Mouse (Mus musculus) intestine, postnatal 0 days (tissue): ENCODE results near the gene Glyctk. TPM values are rescaled to one million over a fixed set of nuclear protein-coding genes. Genes with fewer than 3 reads are reported as not detected.

Experiments used
- ATAC-seq: fragments of 200-750 bp; cut with Nextera tagmentation; 2 replicates; pipeline ENCODE4 v1.8.0; 2017; ENCODE audit warnings: mild to moderate bottlenecking, moderate TSS enrichment, moderate library complexity
- H3K27ac ChIP-seq: fragments of 300-500 bp; sonication (generic); 2 replicates; pipeline ENCODE4 v1.5.1; 2014; ENCODE audit warnings: mild to moderate bottlenecking, low read depth, low read length, moderate library complexity
- H3K27me3 ChIP-seq: fragments of 300-500 bp; sonication (generic); replicated peaks from 2 replicates; pipeline ENCODE4 v1.6.1; 2014; ENCODE audit warnings: low read length, mixed read lengths; ENCODE audit not compliant: control insufficient read depth, insufficient read depth
- H3K36me3 ChIP-seq: fragments of 300-500 bp; sonication (generic); 2 replicates; pipeline ENCODE4 v1.6.1; 2014; ENCODE audit warnings: mild to moderate bottlenecking, moderate library complexity; ENCODE audit not compliant: control insufficient read depth, insufficient read depth
- H3K4me1 ChIP-seq: fragments of 300-500 bp; sonication (generic); replicated peaks from 2 replicates; pipeline ENCODE4 v1.6.1; 2014; ENCODE audit warnings: antibody characterized with exemption, low read length, mixed read lengths; ENCODE audit not compliant: control insufficient read depth, insufficient read depth
- H3K4me2 ChIP-seq: fragments of 300-500 bp; sonication (generic); replicated peaks from 2 replicates; pipeline ENCODE4 v1.6.1; 2014; ENCODE audit warnings: low read depth, mild to moderate bottlenecking, moderate library complexity
- H3K4me3 ChIP-seq: fragments of 300-500 bp; sonication (generic); 2 replicates; pipeline ENCODE4 v1.5.1; 2014; ENCODE audit warnings: low read depth, low read length
- H3K9ac ChIP-seq: fragments of 300-500 bp; sonication (generic); 2 replicates; pipeline ENCODE4 v1.6.1; 2014; ENCODE audit warnings: mild to moderate bottlenecking, low read depth, low read length
- H3K9me3 ChIP-seq: fragments of 300-500 bp; sonication (generic); 2 replicates; pipeline ENCODE4 v1.6.1; 2016; ENCODE audit warnings: mixed run types; ENCODE audit not compliant: control insufficient read depth
- CTCF ChIP-seq: sonication (generic); IDR thresholded peaks from 2 replicates; pipeline ENCODE4 v1.5.1; 2016; ENCODE audit warnings: low read depth, mild to moderate bottlenecking, control low read depth, antibody characterized with exemption, moderate library complexity
- WGBS: fragments of 180-500 bp; shearing (Covaris S2); extraction: QIAGEN DNeasy Blood & Tissue Kit; methylation state at CpG from one replicate; pipeline ENCODE4 v1.1.7; 2014; 5-methylcytosine and 5-hydroxymethylcytosine counted together
- polyA plus RNA-seq: library from polyadenylated mRNA; unstranded; fragments of >200 nt; fragmentation: Nextera tagmentation; extraction: Ambion mirVana; gene quantifications from 2 replicates; pipeline ENCODE4 v1.2.1, GENCODE M21; 2015

Glyctk gene
- polyA plus RNA-seq, 1 experiment from 2014 or later: 17.4 TPM

- no peak for ATAC-seq
- H3K27me3 ChIP-seq: no peaks in the 10 kb centered on the region
- H3K27ac ChIP-seq: no peak overlapping the region
- no peak overlapping the region for H3K4me2 ChIP-seq
- 81% methylated on average over 3 of the region's 3 CpGs for WGBS
- no peaks in the 10 kb centered on the region for H3K9me3 ChIP-seq
- TF ChIP-seq CTCF: no peak
- H3K36me3 ChIP-seq: no peaks in the 10 kb centered on the region; the same call in 1 of the 2 replicates
- peaks cover 7% of the 10 kb centered on the region; the same call in 1 of the 2 replicates for H3K4me1 ChIP-seq
- H3K9ac ChIP-seq: no peak overlapping the region
- H3K4me3 ChIP-seq: 0 out of 2 replicates have a peak overlapping the region, but pooled peaks have one; percentile 63
These were observed 44.0 kb upstream of the Glyctk start for GRCm38 (mm10) chr9:106201895-106202294.

- 57% methylated on average over 18 of the region's 18 CpGs for WGBS
- ATAC-seq: no peak
These were observed 41.8 kb upstream of the Glyctk start, which contains the start of gene Ppm1m for GRCm38 (mm10) chr9:106199535-106200272. Gene Ppm1m, minus strand, starts transcription at chr9:106199746.

GRCm38 (mm10) chr9:106198962-106199458 is 41.1 kb upstream of the Glyctk start:
- Histone ChIP-seq H3K9ac (peak overlapping the region; percentile 67), H3K4me1 (peaks cover 5% of the 10 kb centered on the region; the same call in 1 of the 2 replicates), H3K4me3 (peak overlapping the region; percentile 63), H3K36me3 (no peaks in the 10 kb centered on the region), H3K4me2 (peak overlapping the region; percentile 84), H3K27me3 (no peaks in the 10 kb centered on the region), H3K9me3 (no peaks in the 10 kb centered on the region), H3K27ac (no peak overlapping the region)
- ATAC-seq: peak; percentile 34; the same call in 1 of the 2 replicates
- TF ChIP-seq CTCF: no peak
- under 1% methylated on average over 38 of the region's 51 CpGs for WGBS

More at GRCm38 (mm10) chr9:106199535-106200272, 41.8 kb upstream of the Glyctk start, which contains the start of gene Ppm1m:
- Histone ChIP-seq H3K4me2 (peak within 1 kb of the TSS; percentile 84), H3K36me3 (no peaks in the 10 kb centered on the region; the same call in 1 of the 2 replicates), H3K9ac (peak within 1 kb of the TSS; percentile 67), H3K27me3 (no peaks in the 10 kb centered on the region), H3K4me3 (peak within 1 kb of the TSS; percentile 63), H3K27ac (no peak within 1 kb of the TSS), H3K9me3 (no peaks in the 10 kb centered on the region), H3K4me1 (peaks cover 7% of the 10 kb centered on the region; the same call in 1 of the 2 replicates)
- TF ChIP-seq CTCF: no peak

- Histone ChIP-seq H3K4me1 (peaks cover 4% of the 10 kb centered on the region; the same call in 1 of the 2 replicates), H3K9ac (no peak overlapping the region), H3K36me3 (no peaks in the 10 kb centered on the region), H3K4me2 (no peak overlapping the region), H3K4me3 (no peak overlapping the region), H3K9me3 (no peaks in the 10 kb centered on the region), H3K27me3 (no peaks in the 10 kb centered on the region), H3K27ac (no peak overlapping the region)
- ATAC-seq: no peak
- 91% methylated on average over 9 of the region's 9 CpGs for WGBS
- TF ChIP-seq CTCF: no peak
These were observed 39.8 kb upstream of the Glyctk start for GRCm38 (mm10) chr9:106197732-106198131.

GRCm38 (mm10) chr9:106197081-106197713 is 39.3 kb upstream of the Glyctk start:
- no peak overlapping the region for H3K27ac ChIP-seq
- peaks cover under 1% of the 10 kb centered on the region; the same call in 1 of the 2 replicates for H3K36me3 ChIP-seq
- no peak overlapping the region for H3K9ac ChIP-seq
- no peaks in the 10 kb centered on the region for H3K9me3 ChIP-seq
- H3K4me1 ChIP-seq: peaks cover 4% of the 10 kb centered on the region; the same call in 1 of the 2 replicates
- no peak for ATAC-seq
- no peak overlapping the region for H3K4me2 ChIP-seq
- H3K27me3 ChIP-seq: no peaks in the 10 kb centered on the region
- no peak for TF ChIP-seq CTCF
- H3K4me3 ChIP-seq: no peak overlapping the region
- 73% methylated on average over 3 of the region's 3 CpGs for WGBS

- peaks cover 4% of the 10 kb centered on the region; the same call in 1 of the 2 replicates for H3K4me1 ChIP-seq
- WGBS: 84% methylated on average over 8 of the region's 8 CpGs
- no peaks in the 10 kb centered on the region for H3K9me3 ChIP-seq
- H3K27me3 ChIP-seq: no peaks in the 10 kb centered on the region
- no peak overlapping the region for H3K4me2 ChIP-seq
- no peak overlapping the region for H3K4me3 ChIP-seq
- no peak overlapping the region for H3K27ac ChIP-seq
- TF ChIP-seq CTCF: no peak
- H3K9ac ChIP-seq: no peak overlapping the region
- no peak for ATAC-seq
- H3K36me3 ChIP-seq: peaks cover 13% of the 10 kb centered on the region
These were observed 37.8 kb upstream of the Glyctk start for GRCm38 (mm10) chr9:106195693-106196092.
